Mouse (Mus musculus) midbrain, embryonic 12.5 days (tissue): ENCODE measurements at regions not wholly inside any gene's neighbourhood (a gene's known extent, or its start where the extent isn't known, plus 50 kb on each side); places are given as distances from the start of the nearest gene placed in this dataset.

Source experiments
- ATAC-seq: fragments of 200-750 bp; cut with Nextera tagmentation; 2 replicates; pipeline ENCODE4 v1.8.0; 2017; ENCODE audit warnings: low read depth, moderate TSS enrichment, moderate library complexity; ENCODE audit not compliant: low FRiP score
- H3K27ac ChIP-seq: fragments of 300-500 bp; sonication (generic); replicated peaks from 2 replicates; pipeline ENCODE4 v1.5.1; 2016; ENCODE audit warnings: mild to moderate bottlenecking
- H3K27me3 ChIP-seq: fragments of 300-500 bp; sonication (generic); 2 replicates; pipeline ENCODE4 v1.6.1; 2016; ENCODE audit warnings: mild to moderate bottlenecking
- H3K36me3 ChIP-seq: fragments of 300-500 bp; sonication (generic); 2 replicates; pipeline ENCODE4 v1.6.1; 2016
- H3K4me1 ChIP-seq: fragments of 300-500 bp; sonication (generic); 2 replicates; pipeline ENCODE4 v1.6.1; 2016
- H3K4me2 ChIP-seq: fragments of 300-500 bp; sonication (generic); replicated peaks from 2 replicates; pipeline ENCODE4 v1.6.1; 2016; ENCODE audit warnings: mild to moderate bottlenecking, moderate library complexity
- H3K4me3 ChIP-seq: fragments of 300-500 bp; sonication (generic); 2 replicates; pipeline ENCODE4 v1.5.1; 2016; ENCODE audit warnings: mild to moderate bottlenecking
- H3K9ac ChIP-seq: fragments of 300-500 bp; sonication (generic); replicated peaks from 2 replicates; pipeline ENCODE4 v1.6.1; 2016; ENCODE audit warnings: mild to moderate bottlenecking, moderate library complexity
- H3K9me3 ChIP-seq: fragments of 300-500 bp; sonication (generic); 2 replicates; pipeline ENCODE4 v1.6.1; 2016; ENCODE audit warnings: mild to moderate bottlenecking
- WGBS: fragments of 180-500 bp; shearing (Covaris S2); methylation state at CpG from one replicate; pipeline ENCODE4 v1.1.7; 2016; 5-methylcytosine and 5-hydroxymethylcytosine counted together

DNA sequence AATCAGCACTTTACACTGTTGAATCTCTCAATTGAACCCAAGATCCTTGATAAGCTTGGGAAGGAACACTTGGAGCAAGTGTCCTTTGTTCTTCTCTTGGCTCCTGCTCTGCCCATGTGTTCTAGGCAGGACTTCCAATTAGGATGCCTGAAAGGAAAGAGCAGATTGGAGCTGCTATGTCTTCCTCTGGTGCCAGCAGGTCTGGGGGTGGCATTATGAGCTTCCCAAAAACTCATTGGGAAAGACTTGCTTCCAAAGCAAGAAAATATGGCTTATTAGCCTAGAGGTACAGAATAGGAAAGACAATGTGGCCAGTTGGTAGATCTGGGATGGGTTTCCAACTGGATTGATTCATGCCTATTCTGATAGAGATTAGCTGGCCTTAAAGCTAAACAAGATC lies 959.1 kb downstream of the Slc4a3 start:
- no peak for ATAC-seq
- Histone ChIP-seq H3K36me3 (no peaks in the 10 kb centered on the region), H3K9ac (no peak overlapping the region), H3K27me3 (no peaks in the 10 kb centered on the region), H3K4me2 (no peak overlapping the region), H3K4me1 (no peaks in the 10 kb centered on the region), H3K4me3 (no peak overlapping the region), H3K9me3 (no peaks in the 10 kb centered on the region), H3K27ac (no peak overlapping the region)

DNA sequence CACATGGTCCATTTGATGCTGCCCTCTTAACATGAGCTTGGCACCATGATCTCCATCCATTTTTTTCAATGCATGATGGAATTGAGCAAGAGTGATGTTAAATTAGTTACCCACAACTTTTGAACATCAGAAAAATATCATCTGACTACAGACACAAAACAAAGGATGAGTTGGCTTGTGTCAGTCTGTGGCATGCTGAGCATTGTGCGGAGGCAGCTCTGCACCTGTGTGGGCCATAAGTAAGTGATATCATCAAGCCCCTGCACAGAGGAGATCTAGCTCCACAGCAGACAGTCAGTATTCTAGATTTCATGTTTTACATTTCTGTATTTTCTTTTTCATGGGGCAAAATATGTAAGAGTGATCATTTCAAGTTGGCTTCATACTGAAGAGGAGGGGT lies 962.8 kb downstream of the Slc4a3 start:
- 94% methylated on average over 1 of the region's 1 CpGs for WGBS
- Histone ChIP-seq H3K4me1 (no peaks in the 10 kb centered on the region), H3K27me3 (no peaks in the 10 kb centered on the region), H3K9me3 (no peaks in the 10 kb centered on the region), H3K9ac (no peak overlapping the region), H3K36me3 (no peaks in the 10 kb centered on the region), H3K4me3 (no peak overlapping the region), H3K4me2 (no peak overlapping the region), H3K27ac (no peak overlapping the region)
- no peak for ATAC-seq

DNA sequence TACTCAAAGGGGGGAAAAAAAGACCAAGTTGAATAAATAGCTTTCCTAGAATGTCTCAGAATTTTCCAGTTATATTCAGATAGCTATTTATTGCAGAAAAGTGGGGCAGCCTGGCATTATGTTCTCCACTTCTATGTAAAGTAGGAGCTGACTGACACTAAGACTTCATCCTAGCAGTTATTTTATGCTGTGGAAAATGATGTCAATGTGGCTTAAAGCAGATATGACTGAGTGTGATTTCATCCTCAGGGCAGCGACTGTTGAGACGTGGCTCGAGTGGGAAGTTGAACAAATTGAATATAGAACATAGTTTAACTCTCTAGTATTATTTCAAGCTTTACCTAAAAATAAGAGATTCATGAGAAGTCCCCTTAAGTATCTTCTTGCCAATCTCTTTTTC lies 963.4 kb downstream of the Slc4a3 start:
- no peak for ATAC-seq
- Histone ChIP-seq H3K9ac (no peak overlapping the region), H3K4me3 (no peak overlapping the region), H3K27me3 (no peaks in the 10 kb centered on the region), H3K27ac (no peak overlapping the region), H3K9me3 (no peaks in the 10 kb centered on the region), H3K4me1 (no peaks in the 10 kb centered on the region), H3K36me3 (no peaks in the 10 kb centered on the region), H3K4me2 (no peak overlapping the region)
- WGBS = 91% methylated on average over 3 of the region's 3 CpGs

DNA sequence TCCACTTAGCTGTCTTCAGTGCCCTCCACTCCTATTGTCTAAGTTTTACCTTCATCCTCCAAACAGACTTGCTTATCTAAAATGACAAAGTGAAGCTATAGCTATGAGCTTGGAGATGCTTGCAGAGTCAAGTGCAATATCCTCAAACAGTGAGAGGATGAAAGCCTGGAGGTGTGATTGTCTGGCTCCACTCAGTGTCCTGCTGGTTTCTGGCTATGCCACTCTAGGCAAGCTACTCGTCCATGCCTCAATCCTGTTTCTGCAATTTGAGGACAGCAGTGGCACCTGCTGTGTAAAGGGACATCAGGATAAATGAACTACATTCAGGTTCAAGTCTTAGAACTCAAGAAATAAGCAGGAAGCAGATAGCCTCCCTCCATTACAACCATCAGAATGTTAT lies 966.1 kb downstream of the Slc4a3 start:
- WGBS = 50% methylated on average over 1 of the region's 1 CpGs
- Histone ChIP-seq H3K9ac (no peak overlapping the region), H3K4me2 (no peak overlapping the region), H3K4me1 (no peaks in the 10 kb centered on the region), H3K9me3 (no peaks in the 10 kb centered on the region), H3K36me3 (no peaks in the 10 kb centered on the region), H3K4me3 (no peak overlapping the region), H3K27me3 (no peaks in the 10 kb centered on the region), H3K27ac (no peak overlapping the region)
- no peak for ATAC-seq

DNA sequence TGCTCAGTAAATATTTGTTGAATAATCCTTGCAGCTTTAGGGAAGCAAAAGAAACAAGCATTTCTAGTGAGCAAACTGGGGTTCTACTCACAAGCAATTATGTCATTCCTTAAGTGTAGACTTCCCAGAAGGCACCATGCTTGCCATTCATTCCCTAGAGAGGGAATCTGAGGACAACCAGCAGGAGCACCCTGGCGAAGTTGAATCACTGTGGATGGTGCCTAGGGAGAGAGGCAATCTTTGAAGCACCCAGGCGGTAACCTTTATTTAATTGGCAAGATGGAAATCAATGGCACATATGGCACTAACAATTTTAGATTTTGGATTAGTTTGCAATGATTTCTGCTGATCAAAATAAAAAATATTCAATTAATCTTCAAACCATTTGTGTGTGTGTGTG lies 967.4 kb downstream of the Slc4a3 start:
- H3K4me3 ChIP-seq = no peak overlapping the region
- H3K4me2 ChIP-seq = no peak overlapping the region
- H3K36me3 ChIP-seq = no peaks in the 10 kb centered on the region
- no peak overlapping the region for H3K9ac ChIP-seq
- no peaks in the 10 kb centered on the region for H3K27me3 ChIP-seq
- no peaks in the 10 kb centered on the region for H3K9me3 ChIP-seq
- ATAC-seq = no peak
- H3K4me1 ChIP-seq = no peaks in the 10 kb centered on the region
- WGBS = 76% methylated on average over 2 of the region's 2 CpGs
- no peak overlapping the region for H3K27ac ChIP-seq

DNA sequence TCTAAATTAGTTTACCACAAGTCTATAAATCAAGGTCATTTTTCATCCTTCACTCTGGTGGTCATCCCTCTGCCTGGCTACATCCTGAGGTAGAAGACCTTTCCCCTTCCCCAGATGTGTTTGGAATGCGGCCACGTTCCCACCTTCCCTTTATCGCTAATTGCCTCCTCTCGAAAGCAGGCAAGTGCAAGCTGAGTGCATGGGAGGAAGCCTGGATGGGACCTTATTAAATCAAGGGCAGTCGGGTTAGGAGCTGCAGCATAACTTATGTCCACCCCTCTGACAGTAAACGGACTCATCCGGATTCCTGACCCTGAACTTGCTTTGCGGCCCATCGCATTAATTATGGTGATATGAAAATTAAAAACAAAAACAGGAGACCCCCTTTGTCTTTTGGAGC lies 983.5 kb downstream of the Slc4a3 start:
- no peak for ATAC-seq
- H3K27me3 ChIP-seq = no peaks in the 10 kb centered on the region; the same call in 1 of the 2 replicates
- WGBS = 84% methylated on average over 9 of the region's 9 CpGs

DNA sequence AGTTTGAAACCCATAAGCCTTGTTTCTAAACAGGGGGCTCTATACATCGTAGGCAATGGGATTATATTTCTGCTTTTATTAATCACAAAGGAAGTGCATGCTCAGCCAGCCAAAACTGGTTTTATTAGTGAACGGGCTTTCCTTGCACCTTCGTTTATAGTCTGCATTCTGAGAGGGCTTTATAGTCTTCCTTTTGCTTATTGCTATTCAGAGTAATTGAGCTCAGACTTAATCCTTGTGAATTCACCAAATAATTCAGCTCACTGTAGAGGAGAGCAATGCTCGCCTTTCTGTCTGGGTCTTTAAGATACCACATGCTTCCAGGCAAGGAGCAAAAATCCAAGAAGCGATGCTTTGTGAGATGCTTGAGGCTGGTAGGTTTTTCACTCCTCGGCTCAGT lies 984.3 kb downstream of the Slc4a3 start:
- ATAC-seq = no peak
- Histone ChIP-seq H3K4me1 (0 out of 2 replicates have a peak, but pooled peaks cover 2% of the 10 kb centered on the region), H3K4me3 (no peak overlapping the region), H3K27me3 (no peaks in the 10 kb centered on the region; the same call in 1 of the 2 replicates), H3K9ac (no peak overlapping the region), H3K36me3 (no peaks in the 10 kb centered on the region), H3K4me2 (no peak overlapping the region), H3K27ac (no peak overlapping the region), H3K9me3 (no peaks in the 10 kb centered on the region)
- 67% methylated on average over 6 of the region's 6 CpGs for WGBS

More for the DNA sequence above, 983.5 kb downstream of the Slc4a3 start:
- H3K27ac ChIP-seq = no peak overlapping the region
- no peaks in the 10 kb centered on the region for H3K36me3 ChIP-seq
- H3K9ac ChIP-seq = no peak overlapping the region
- H3K9me3 ChIP-seq = no peaks in the 10 kb centered on the region
- no peak overlapping the region for H3K4me2 ChIP-seq
- no peaks in the 10 kb centered on the region for H3K4me1 ChIP-seq
- H3K4me3 ChIP-seq = no peak overlapping the region

DNA sequence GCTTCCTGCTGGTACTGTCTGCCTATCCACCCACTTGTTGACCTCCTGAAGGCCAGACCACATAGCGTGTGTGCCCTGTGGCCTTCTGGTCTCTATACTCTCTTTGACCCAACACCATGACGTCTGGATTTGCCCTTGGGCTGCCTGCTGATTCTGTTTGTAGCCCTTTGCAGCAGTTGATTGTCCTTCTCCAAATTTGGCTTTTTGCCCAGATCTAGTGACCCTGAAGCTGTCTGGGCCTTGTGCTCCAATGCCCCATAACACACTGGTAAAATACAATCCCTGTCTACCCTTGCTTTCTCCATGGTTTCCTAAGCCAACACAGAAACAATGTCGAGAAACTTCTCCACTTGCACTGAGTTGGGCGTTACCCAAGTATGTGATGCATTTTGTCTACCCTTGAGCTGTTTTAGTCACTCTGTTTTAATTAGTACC lies 979.3 kb downstream of the Epha4 start:
- WGBS = 60% methylated on average over 4 of the region's 4 CpGs
- no peak overlapping the region for H3K4me2 ChIP-seq
- H3K9me3 ChIP-seq = no peaks in the 10 kb centered on the region
- 0 out of 2 replicates have a peak, but pooled peaks cover 4% of the 10 kb centered on the region for H3K4me1 ChIP-seq
- no peaks in the 10 kb centered on the region for H3K36me3 ChIP-seq
- no peak overlapping the region for H3K4me3 ChIP-seq
- H3K27me3 ChIP-seq = no peaks in the 10 kb centered on the region; the same call in 1 of the 2 replicates
- no peak overlapping the region for H3K9ac ChIP-seq
- no peak for ATAC-seq
- H3K27ac ChIP-seq = no peak overlapping the region

DNA sequence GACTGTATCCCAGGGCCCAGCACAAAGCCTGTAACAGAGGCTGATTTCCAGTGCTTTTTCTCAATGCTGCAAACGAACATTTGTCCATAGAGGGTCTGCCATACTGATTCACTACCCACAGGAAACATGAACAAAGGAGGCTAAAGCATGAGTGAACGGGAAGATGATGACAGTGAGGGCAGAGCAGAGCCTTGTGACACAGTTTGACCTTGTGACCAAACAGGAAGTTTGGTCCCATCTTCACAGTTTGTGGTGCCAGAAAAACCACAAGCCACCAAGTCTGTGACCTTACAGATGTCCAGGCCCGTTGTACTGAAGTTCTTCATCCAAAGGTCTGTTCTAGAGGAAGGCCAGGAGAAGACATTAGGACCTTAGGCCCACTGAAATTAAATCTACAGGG lies 974.4 kb downstream of the Epha4 start:
- WGBS = 72% methylated on average over 3 of the region's 3 CpGs
- ATAC-seq = no peak
- no peak overlapping the region for H3K4me3 ChIP-seq
- no peaks in the 10 kb centered on the region for H3K9me3 ChIP-seq
- H3K27ac ChIP-seq = no peak overlapping the region
- H3K4me1 ChIP-seq = 0 out of 2 replicates have a peak, but pooled peaks cover under 1% of the 10 kb centered on the region
- H3K4me2 ChIP-seq = no peak overlapping the region
- no peaks in the 10 kb centered on the region for H3K27me3 ChIP-seq
- H3K36me3 ChIP-seq = no peaks in the 10 kb centered on the region
- H3K9ac ChIP-seq = no peak overlapping the region

DNA sequence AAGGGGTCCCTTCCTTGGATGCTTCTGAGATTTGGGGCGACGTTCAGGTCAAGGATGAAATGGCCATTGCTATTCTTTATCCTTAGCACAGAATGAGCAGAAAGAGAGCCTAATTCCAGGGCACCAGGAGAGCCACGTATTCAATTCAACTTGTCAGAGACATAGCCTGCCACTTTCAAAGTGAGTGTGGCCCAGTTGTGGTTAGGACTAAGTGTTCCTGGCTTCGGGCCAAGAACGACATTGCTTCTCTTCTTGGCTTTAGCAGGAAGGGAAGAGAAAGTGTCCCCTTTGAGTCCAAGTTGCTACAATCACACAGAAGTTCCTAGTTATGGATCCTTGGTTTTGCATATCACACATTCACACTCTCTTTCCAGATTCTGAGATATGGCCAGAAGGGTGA lies 964.0 kb downstream of the Epha4 start:
- 81% methylated on average over 5 of the region's 5 CpGs for WGBS
- H3K27me3 ChIP-seq = no peaks in the 10 kb centered on the region
- no peak overlapping the region for H3K4me3 ChIP-seq
- no peaks in the 10 kb centered on the region for H3K4me1 ChIP-seq
- no peak overlapping the region for H3K4me2 ChIP-seq
- no peak overlapping the region for H3K27ac ChIP-seq
- H3K36me3 ChIP-seq = no peaks in the 10 kb centered on the region
- no peaks in the 10 kb centered on the region for H3K9me3 ChIP-seq
- H3K9ac ChIP-seq = no peak overlapping the region
- no peak for ATAC-seq

DNA sequence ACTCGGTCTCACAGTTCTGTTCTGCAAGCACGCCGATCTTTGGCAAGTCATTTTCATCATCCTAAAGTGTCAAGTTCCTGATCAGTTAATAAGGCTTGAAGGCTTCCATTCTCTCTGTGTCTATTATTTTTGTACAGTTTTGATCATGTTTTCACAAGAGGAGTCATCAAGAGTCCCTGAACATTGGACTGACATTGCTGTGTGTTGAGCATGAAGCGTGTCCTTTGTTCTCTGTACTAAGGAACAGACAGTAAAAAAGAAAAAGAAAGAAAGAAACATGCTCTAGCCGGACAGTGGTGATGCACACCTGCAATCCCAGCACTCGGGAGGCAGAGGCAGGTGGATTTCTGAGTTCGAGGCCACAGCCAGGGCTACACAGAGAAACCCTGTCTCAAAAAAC lies 955.4 kb downstream of the Epha4 start:
- Histone ChIP-seq H3K9ac (no peak overlapping the region), H3K27me3 (no peaks in the 10 kb centered on the region), H3K36me3 (no peaks in the 10 kb centered on the region), H3K4me1 (no peaks in the 10 kb centered on the region), H3K9me3 (no peaks in the 10 kb centered on the region), H3K27ac (no peak overlapping the region), H3K4me3 (no peak overlapping the region), H3K4me2 (no peak overlapping the region)
- ATAC-seq = no peak
- WGBS = 92% methylated on average over 7 of the region's 7 CpGs

DNA sequence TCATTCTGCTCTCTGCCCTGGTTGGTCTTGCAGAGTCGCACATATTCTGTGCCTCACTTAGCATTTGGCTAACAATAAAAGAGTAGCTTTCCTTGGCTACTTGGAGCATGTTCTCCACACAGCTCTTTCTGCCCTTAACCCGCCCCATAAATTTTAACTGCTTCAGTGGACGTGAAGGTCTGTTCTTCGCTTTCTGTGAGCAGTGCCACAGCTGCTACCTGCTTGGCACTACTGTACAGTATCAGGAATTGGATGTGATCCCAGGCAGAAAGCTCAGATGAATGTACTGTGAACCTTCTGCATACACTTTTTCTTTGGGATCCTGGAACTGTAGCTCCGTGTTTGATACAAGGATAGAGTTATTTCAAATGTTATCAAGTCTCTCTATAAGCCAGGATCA lies 939.4 kb downstream of the Epha4 start:
- no peak overlapping the region for H3K9ac ChIP-seq
- no peak overlapping the region for H3K4me3 ChIP-seq
- no peaks in the 10 kb centered on the region for H3K27me3 ChIP-seq
- 83% methylated on average over 5 of the region's 5 CpGs for WGBS
- H3K4me2 ChIP-seq = no peak overlapping the region
- no peaks in the 10 kb centered on the region for H3K4me1 ChIP-seq
- H3K9me3 ChIP-seq = no peaks in the 10 kb centered on the region; the same call in 1 of the 2 replicates
- no peak overlapping the region for H3K27ac ChIP-seq
- H3K36me3 ChIP-seq = no peaks in the 10 kb centered on the region
- no peak for ATAC-seq

DNA sequence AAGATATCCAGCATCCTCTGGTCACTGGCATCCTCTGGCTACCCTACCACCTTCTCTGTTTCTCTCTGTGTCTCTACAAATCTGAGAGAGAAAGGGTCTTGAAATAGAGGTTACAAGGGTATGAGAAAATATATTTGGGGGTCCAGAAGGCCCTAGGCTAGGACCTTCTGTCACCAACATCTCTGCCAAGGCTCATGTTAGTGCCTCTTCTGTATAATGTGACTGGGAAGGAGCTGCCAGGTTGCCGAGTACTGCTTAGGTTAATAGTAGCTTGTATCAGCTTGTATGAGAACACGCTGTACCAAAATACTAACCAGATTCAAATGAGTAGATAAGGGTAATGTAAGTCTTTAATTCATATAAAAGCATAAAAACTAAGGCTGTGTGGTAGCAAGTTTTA lies 929.0 kb downstream of the Epha4 start:
- ATAC-seq = no peak
- 96% methylated on average over 2 of the region's 2 CpGs for WGBS
- no peak overlapping the region for H3K27ac ChIP-seq

More for the DNA sequence above, 929.0 kb downstream of the Epha4 start:
- H3K27me3 ChIP-seq = no peaks in the 10 kb centered on the region
- no peaks in the 10 kb centered on the region for H3K36me3 ChIP-seq
- no peaks in the 10 kb centered on the region for H3K4me1 ChIP-seq
- no peak overlapping the region for H3K4me3 ChIP-seq
- H3K9me3 ChIP-seq = no peaks in the 10 kb centered on the region
- H3K4me2 ChIP-seq = no peak overlapping the region
- H3K9ac ChIP-seq = no peak overlapping the region
